20 mouse cellular contexts compared by ENCODE assay signal in genomic region chr11:9299615-9300014, GRCm38 (mm10).
"Had no signal": no experiment of that assay in that cellular context is flagged by ENCODE, and none has a peak within 500 bp of the region (broad histone marks: within the 10 kb centered on the region; RNA-seq: fewer than 3 reads in every experiment).

No protein-coding gene starts in this region.

- H3K27ac ChIP-seq: liver, embryonic 13.5 days; liver, embryonic 15.5 days; macrophage; midbrain, embryonic 13.5 days; midbrain, embryonic 15.5 days; neural tube, embryonic 13.5 days; neural tube, embryonic 15.5 days had no signal

- H3K36me3 ChIP-seq: liver, embryonic 13.5 days; liver, embryonic 15.5 days; midbrain, embryonic 13.5 days; midbrain, embryonic 15.5 days; neural tube, embryonic 13.5 days; neural tube, embryonic 15.5 days had no signal

- H3K9ac ChIP-seq: liver, embryonic 13.5 days; liver, embryonic 15.5 days; liver, postnatal 0 days; midbrain, embryonic 13.5 days; midbrain, embryonic 15.5 days; neural tube, embryonic 13.5 days; neural tube, embryonic 15.5 days had no signal

- H3K4me2 ChIP-seq: liver, embryonic 13.5 days; liver, embryonic 15.5 days; midbrain, embryonic 11.5 days; midbrain, embryonic 13.5 days; midbrain, embryonic 15.5 days; neural tube, embryonic 13.5 days; neural tube, embryonic 15.5 days had no signal

- H3K27me3 ChIP-seq: liver, embryonic 13.5 days; liver, embryonic 15.5 days; megakaryocyte, embryonic 14.5 days; midbrain, embryonic 13.5 days; midbrain, embryonic 15.5 days; neural tube, embryonic 13.5 days; neural tube, embryonic 15.5 days had no signal

- ATAC-seq: liver, postnatal 0 days; midbrain, embryonic 13.5 days; midbrain, embryonic 15.5 days had no signal

- DNase-seq: liver, embryonic 13.5 days; liver, postnatal 0 days; lung, adult 2 months; lung, postnatal 10 days; right cerebral cortex, adult 18-20 months; right cerebral cortex, postnatal 25 days; right cerebral cortex, postnatal 4 days; spleen, adult 18-20 months; thymus, adult 18-20 months; thymus, postnatal 14 days; thymus, postnatal 36 days had no signal

- H3K9me3 ChIP-seq: liver, embryonic 13.5 days; liver, embryonic 15.5 days; megakaryocyte, embryonic 14.5 days; midbrain, embryonic 13.5 days; midbrain, embryonic 15.5 days; neural tube, embryonic 13.5 days; neural tube, embryonic 15.5 days had no signal

- H3K4me1 ChIP-seq: liver, embryonic 13.5 days; liver, embryonic 15.5 days; megakaryocyte, embryonic 14.5 days; midbrain, embryonic 13.5 days; midbrain, embryonic 15.5 days; neural tube, embryonic 13.5 days; neural tube, embryonic 15.5 days had no signal

- H3K4me3 ChIP-seq: liver, embryonic 13.5 days; liver, embryonic 15.5 days; megakaryocyte, embryonic 14.5 days; midbrain, embryonic 13.5 days; midbrain, embryonic 15.5 days; myocyte; neural tube, embryonic 13.5 days; neural tube, embryonic 15.5 days had no signal
